Mouse (Mus musculus) common myeloid progenitor, adult 5-6 weeks (primary cell): ENCODE results near the gene Tepsin. TPM values are rescaled to one million over a fixed set of nuclear protein-coding genes. Genes with fewer than 3 reads are reported as not detected.

Experiments
- total RNA-seq: library from RNA; stranded (forward); fragments of 200-1000, 187-1606 nt; gene quantifications from 2 replicates; pipeline ENCODE4 v1.2.3, GENCODE M21; 2017

Tepsin gene
- total RNA-seq, 1 experiment from 2014 or later = 7.9 TPM

Other genes with a start within 250 kb of the Tepsin start
- gene Chmp6, start 185.3 kb downstream of the Tepsin start, total RNA-seq = 26.9 and 37.8 TPM in 2 replicates
- gene Baiap2, start 156.0 kb downstream of the Tepsin start, total RNA-seq = 6.0 and 6.3 TPM in 2 replicates
- gene Aatk, start 51.6 kb downstream of the Tepsin start, total RNA-seq = 1.2 and 2.6 TPM in 2 replicates
- 31.4 and 34.0 TPM in 2 replicates for gene Cep131, start 11.9 kb downstream of the Tepsin start, total RNA-seq
- 15.7 and 21.7 TPM in 2 replicates for gene Ndufaf8, start 197 bp upstream of the Tepsin start, total RNA-seq
- 49.5 and 55.3 TPM in 2 replicates for gene Slc38a10, start 52.6 kb upstream of the Tepsin start, total RNA-seq
- gene Bahcc1, start 134.2 kb upstream of the Tepsin start, total RNA-seq = 6.1 and 13.2 TPM in 2 replicates
- 857 and 890 TPM in 2 replicates for gene Actg1, start 249.8 kb upstream of the Tepsin start, total RNA-seq